In genomic region chr10:115316313-115316712, GRCm38 (mm10) we compare ENCODE assay signal across 8 mouse cellular contexts. TPM values are rescaled to one million over a fixed set of nuclear protein-coding genes. Genes with fewer than 3 reads are reported as not detected.
A peak's percentile ranks its signal among the peaks of the same experiment; 100 is the strongest.
DNase-seq lines count a peak whose midpoint lies in the region; ATAC-seq lines count a peak whose summit lies in the region.

No protein-coding gene starts in this region.

- H3K4me2 ChIP-seq in limb, embryonic 13.5 days (replicated peaks) = peak overlapping the region; percentile 91

- 63% methylated on average over 11 of the region's 11 CpGs for WGBS in limb, embryonic 13.5 days

- peaks cover 24% of the 10 kb centered on the region for H3K4me1 ChIP-seq in limb, embryonic 13.5 days

- H3K4me3 ChIP-seq in limb, embryonic 13.5 days = peak overlapping the region; percentile 92

- peak overlapping the region; percentile 88; the same call in 1 of the 2 replicates for H3K9ac ChIP-seq in limb, embryonic 13.5 days

- no peaks in the 10 kb centered on the region for H3K9me3 ChIP-seq in limb, embryonic 13.5 days

- no peaks in the 10 kb centered on the region for H3K36me3 ChIP-seq in limb, embryonic 13.5 days

- peak; percentile 18 for DNase-seq in embryo, embryonic 10 days (ENCODE audit: low spot score)
- DNase-seq in embryo, embryonic 9.5 days (ENCODE audit: extremely low spot score) = no peak
- DNase-seq in thymus, postnatal 0 days (ENCODE audit: low spot score) = peak; percentile 17
- DNase-seq in thymus, postnatal 10 days (ENCODE audit: low spot score in 2 of 2) = no peak
- DNase-seq in gastrocnemius, adult 18-20 months (ENCODE audit: low spot score) = no peak
- no peak for DNase-seq in lung, adult 18-20 months

- no peak for ATAC-seq in limb, embryonic 13.5 days (ENCODE audit: low FRiP score, low read depth)
- no peak for ATAC-seq in megakaryocyte progenitor cell, adult 5-6 weeks (replicated peaks; ENCODE audit: poor library complexity)

- no peaks in the 10 kb centered on the region for H3K27me3 ChIP-seq in limb, embryonic 13.5 days

- H3K27ac ChIP-seq in limb, embryonic 13.5 days = no peak overlapping the region

RNA-seq across cellular contexts. Expression of gene Rab21, which starts 0.9 kb away (rescaled TPM):
- polyA plus RNA-seq in thymus, postnatal 0 days (2015; fragmentation: Nextera tagmentation; extraction: Ambion mirVana) = 12.3 and 21.5 TPM in 2 replicates
- 4.2 and 4.8 TPM in 2 replicates for polyA plus RNA-seq in limb, embryonic 13.5 days (2015; fragmentation: Nextera tagmentation; extraction: Ambion mirVana)
- 94.3 and 102 TPM in 2 replicates for total RNA-seq in megakaryocyte progenitor cell, adult 5-6 weeks (2015)
- total RNA-seq in megakaryocyte progenitor cell, adult 5-6 weeks (2017) = 46.5 and 49.5 TPM in 2 replicates
- 10 to 100 TPM; 56.4 to 62.2 TPM for total RNA-seq in gastrocnemius, adult 18-20 months (2021)

RNA-seq across cellular contexts. Expression of gene Tmem19, which starts 46.0 kb away (rescaled TPM):
- 46.8 and 53.6 TPM in 2 replicates for polyA plus RNA-seq in thymus, postnatal 0 days (2015; fragmentation: Nextera tagmentation; extraction: Ambion mirVana)
- polyA plus RNA-seq in limb, embryonic 13.5 days (2015; fragmentation: Nextera tagmentation; extraction: Ambion mirVana) = 25.3 and 27.7 TPM in 2 replicates
- 13.1 and 14.3 TPM in 2 replicates for total RNA-seq in megakaryocyte progenitor cell, adult 5-6 weeks (2015)
- 14.5 and 19.4 TPM in 2 replicates for total RNA-seq in megakaryocyte progenitor cell, adult 5-6 weeks (2017)
- 10 to 100 TPM; 13.7 to 18.3 TPM for total RNA-seq in gastrocnemius, adult 18-20 months (2021)

Comparison
In these comparisons a context has a peak if more than half of its experiments do, and no peak if none do; other contexts are left out.
1. DNase-seq: peak in embryo, embryonic 10 days (single experiment) and thymus, postnatal 0 days (single experiment); none in embryo, embryonic 9.5 days (single experiment), thymus, postnatal 10 days (0 of 2), gastrocnemius, adult 18-20 months (single experiment) and lung, adult 18-20 months (0 of 2).